Mouse (Mus musculus) regulatory T cell (primary cell): Measurements from ENCODE around the gene Fbn1.

ENCODE experiments used
- in situ Hi-C: fragments of 300-600 bp; cut with MboI, MseI; formaldehyde crosslinking; loops from one replicate; pipeline ENCODE4 v1.15.1; 2025; ENCODE audit warnings: high pct_unique_total_duplicates

Gene Fbn1

DNA sequence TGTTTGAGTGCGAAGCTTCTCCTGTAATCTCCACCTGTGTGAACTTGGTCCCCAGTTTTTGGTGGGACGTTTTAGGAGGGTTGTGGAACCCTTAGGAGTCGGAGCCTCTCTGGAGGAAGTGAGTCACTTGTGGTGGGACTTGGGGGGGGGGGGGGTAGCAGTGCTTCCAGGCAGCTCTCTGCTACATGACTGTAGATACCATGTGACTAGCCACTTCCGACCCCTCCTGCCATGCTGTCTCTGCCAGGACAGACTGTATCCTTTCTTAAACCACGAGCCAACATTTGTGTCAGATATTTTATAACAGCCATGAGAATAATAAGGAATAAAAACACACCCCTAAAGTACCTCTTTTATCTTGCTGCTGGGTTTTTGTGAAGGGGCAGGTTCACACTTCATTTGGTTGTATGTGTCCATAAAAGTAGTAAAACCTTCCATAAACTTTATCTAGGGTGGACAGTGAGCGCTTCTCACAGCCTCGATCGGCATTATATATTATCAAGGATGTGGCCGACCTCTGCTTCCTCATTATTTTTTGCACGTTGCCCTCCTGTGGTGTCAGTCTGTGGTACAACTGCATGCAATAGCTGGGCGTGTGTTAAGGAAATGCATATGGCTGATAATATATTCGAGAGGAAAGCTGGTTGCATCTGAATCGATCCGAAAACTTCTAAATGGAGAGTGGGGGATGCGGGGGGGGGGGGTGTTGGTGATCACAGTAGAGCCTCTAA is 51.6 kb downstream of the Fbn1 start:
- in situ Hi-C loops = no loop called here

DNA sequence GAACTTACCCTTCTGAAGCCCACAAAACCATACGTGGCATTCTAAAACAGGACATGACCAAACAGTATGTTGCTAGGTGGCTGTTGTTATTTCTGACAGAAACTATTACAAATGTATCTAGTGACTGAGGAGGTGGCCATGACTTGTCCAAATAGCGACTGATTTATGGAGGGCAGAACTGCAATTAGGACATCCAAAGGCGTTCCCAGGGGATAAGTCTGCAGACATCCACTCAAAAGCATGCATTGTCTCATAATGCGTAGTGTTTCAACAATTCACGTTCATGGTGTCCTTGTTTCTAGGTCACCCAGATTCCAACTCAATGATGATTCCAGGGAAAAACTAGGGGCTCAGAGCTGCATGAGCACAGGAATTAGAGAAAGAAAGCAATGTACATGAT is 53.0 kb downstream of the Fbn1 start:
- in situ Hi-C loops = no loop called here

DNA sequence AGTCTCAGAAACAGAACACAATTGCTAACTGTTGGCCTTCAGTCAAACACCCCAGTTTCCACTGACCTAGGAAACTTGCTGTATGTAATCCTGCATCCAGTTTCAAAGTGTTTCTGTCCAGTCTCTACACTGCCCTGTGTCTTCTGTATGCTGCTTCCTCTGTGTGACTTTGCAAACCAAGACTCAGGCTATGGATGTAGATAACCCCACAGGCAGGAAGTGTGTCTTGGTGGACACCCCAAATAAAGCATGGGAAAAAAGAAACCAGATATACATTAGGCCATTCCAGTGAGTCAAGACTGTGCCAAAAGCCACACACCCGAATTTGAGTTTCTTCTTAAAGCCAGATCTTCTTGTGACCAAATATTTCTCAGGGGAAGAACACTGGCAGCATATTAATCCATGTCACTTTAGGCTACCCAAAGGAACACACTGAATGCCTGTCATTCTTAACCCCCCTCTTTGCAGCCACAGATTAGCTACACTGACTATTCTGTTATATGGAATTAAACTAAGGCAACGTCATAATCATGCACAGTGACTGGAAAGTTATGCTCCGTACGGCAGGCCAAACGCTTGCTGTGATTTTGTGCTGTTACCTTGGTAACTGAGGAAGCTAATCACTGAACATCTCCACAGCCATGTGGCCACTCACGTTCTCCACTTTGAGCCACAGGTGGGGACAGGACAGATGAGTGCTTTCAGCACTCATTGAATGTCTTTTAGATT is 55.3 kb downstream of the Fbn1 start:
- in situ Hi-C loops = no loop called here

DNA sequence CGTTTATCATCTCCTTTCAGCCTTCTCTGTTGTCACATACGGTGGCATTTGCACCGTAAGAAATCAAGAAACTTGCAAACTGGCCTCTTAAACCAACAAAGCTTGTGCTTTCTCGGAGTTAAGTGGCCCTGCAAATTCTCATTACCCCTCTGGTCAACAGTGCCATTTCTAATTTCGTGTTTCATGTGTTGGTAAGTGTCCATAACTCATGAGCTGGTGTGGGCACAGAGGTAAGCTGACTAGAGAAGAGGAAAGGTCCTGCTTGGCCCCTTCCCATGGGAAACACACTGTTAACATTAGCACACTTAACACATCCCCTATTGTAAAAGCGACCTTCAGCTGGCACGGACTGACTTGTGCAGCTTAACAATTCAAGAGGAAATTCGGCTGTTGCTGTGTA is 58.4 kb downstream of the Fbn1 start:
- in situ Hi-C loops = no loop called here

DNA sequence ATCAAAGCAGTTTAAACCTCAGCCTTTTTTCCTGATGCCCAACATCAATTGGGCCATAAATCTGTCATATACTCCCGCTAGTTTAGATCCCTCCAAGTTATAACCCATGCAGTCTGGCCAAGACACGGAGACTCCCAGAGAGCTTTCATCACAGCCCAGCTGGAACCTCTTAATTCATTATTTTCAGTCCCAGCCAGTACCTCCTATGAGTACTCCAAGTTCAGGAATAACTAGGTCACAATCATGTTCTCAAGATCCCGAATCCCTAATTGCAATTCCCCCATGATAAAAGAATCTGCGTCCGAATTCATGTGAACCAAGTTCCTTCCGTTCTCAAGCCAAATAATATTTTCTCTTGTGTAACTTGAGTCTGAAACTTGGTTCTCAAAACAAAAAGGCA is 58.9 kb downstream of the Fbn1 start:
- in situ Hi-C loops = no loop called here

DNA sequence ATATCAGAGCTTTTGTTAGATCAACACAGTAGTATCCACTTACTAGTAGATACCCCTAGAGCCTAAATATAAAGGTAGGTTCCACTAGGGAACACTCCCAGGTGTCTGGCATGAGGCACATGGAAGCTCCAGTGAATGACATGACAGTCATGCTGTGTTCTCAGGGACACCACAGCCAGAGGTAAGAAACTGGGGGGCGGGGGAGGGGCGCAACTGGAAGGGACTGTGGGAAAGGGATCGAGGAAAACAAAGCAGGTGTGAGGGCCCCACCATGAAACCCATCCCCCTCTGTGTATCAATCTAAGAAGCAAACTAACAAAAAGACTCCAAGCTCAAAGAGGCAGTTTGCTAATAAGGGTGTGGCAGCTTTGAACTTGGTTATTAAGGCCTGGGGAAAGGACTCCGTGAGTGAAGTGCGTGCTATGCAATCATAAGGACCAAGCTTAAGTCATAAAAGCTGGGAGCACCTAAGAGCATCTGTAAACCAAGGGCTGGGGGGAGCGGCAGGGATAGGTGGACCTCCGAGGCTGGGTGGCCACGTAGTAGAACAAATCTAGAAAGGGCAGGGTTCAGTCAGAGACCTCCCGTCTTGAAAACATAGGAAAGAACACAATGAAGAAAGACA is 60.4 kb downstream of the Fbn1 start:
- in situ Hi-C loops = no loop called here

DNA sequence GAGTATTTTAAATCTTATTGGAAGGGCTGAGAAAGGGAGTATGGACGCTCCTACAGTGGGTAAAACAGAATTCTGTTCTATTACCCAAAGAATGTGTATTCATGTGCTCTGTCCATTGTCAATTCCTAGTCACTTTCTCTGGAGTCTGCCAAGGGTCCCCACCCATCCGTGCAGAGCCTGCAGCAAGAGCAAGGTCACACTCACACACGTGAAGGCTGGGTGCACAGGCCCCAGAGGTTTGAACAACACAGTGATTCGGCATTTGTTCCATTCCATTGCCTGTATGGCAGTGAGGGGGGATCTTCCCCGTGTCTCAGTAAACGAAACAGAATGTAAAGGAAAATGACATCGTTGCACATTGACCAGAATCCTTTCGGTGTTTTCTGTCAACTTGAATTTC is 69.4 kb downstream of the Fbn1 start:
- in situ Hi-C loops = no loop called here

DNA sequence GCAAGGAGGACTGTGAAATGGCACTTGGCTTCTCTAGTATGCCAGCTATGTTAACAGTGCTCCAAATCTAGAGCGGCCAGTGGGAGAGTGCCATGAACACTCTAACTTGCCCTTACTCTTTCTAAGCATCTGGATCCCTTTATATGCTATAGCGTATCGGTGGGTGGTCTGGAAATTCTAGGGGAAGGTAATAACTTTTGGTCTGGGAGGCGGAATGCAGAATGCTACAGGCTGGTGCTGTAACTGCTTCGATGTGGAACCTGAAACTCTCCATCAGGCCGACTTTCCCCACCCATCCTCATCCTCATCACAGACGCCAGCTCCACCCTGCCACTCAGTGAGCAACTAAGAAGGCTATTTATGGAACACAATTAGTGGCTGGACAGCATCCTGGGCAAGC is 71.6 kb downstream of the Fbn1 start:
- in situ Hi-C loops = no loop called here

DNA sequence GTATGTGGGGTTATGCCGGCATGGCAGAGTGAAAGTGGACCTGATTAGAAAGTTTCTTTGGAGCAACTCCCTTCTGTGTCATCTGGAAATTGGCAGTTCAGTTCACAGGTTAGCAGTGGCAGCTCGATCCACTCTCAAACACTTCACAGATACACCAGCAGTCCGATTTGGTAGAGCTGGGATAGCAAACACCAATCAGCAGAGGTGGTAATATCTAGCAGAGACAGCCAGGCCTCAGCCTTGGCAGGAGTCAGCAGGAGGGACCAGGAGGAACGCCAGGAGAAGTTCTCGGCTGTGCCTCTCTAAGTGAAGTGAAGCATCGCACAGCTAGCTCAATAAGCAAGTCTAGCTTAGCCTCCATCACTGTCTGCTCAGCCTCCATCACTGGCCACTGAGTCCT is 74.3 kb downstream of the Fbn1 start:
- in situ Hi-C loops = no loop called here

DNA sequence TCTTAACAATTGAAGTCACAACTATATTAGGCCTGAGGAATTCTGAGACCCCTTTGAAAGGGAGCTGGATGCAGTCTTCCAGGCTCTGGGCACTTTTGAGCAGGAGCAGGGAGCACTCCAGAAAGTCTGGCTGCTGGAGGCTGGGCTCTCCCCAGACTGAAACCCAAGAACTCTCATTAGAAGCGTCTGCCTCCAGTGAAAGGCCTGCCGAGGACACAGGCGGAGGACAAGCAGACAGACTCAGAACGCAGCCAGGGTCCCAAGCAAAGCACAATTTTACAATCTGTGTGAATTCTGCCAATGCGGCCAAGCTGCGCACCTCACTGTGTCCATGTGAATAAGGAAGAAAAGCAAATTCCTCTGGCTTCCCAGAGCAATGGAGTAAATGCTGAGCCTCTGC is 76.3 kb downstream of the Fbn1 start:
- in situ Hi-C loops = no loop called here

DNA sequence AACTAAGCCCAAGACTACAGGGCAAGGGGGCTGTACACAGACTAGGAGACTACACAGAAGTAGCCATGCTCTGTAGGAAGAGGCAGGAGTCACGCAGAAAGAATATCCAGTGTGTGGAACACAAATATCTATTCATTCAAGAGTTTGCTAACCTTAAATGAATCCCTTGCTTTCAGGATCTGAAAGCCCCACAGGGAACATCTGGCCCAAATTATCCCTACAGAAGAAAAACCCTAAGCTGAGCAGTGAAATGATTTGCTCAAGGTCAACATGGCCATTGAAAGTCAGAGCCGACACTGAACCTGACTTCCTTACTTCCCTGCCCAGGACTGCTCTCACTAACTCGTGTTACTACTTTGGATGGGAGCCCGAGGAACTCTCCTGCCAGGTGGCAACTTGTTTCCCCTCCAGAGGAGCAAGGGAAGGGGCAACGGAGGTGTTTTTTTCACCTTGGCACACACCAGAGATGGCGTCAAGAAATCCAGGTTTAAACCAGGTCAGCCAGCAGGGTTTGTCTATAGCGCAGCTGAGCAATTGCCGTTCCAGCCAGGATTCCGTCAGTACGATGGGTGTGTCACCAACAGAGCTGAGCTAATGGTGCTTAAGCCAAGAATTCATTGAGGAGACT is 78.9 kb downstream of the Fbn1 start:
- in situ Hi-C loops = no loop called here

DNA sequence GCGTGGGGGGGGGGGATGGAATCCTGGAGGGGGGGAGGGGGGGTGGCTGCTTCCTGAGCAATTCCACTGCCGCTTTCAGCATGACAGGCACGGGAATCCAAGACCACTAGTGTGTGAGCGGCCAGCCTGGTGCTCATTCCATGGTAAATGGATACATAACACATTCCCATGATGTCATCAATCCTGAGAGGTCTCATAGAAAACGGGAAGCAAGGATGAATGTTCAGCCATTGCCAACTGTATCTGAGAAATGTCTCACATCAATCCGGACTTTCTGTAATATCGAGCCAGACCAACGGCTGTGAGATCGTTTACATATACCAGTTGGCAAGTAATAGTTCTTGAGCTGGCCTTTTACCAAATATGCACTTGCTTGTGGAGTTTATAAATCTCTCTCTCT is 87.2 kb downstream of the Fbn1 start:
- in situ Hi-C loops = no loop called here

DNA sequence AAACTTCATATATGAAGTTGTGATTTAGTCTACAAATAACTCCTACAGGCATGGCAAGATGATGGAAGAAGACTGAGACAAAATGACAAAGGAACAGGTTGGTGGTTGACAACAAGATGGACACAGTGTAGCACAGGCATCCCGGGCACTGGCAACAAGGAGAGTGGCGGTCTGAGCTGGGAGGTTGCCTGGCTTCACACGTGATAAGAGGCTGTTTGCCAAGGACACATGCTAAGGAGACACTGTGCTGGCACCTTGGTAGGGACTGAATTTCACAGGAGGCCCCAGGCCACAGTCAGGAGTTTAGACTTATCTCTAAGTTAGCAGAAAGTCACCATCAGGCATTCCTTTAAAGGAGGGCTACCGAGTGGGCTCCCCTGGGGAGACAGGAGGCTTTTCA is 88.1 kb downstream of the Fbn1 start:
- in situ Hi-C loops = no loop called here

DNA sequence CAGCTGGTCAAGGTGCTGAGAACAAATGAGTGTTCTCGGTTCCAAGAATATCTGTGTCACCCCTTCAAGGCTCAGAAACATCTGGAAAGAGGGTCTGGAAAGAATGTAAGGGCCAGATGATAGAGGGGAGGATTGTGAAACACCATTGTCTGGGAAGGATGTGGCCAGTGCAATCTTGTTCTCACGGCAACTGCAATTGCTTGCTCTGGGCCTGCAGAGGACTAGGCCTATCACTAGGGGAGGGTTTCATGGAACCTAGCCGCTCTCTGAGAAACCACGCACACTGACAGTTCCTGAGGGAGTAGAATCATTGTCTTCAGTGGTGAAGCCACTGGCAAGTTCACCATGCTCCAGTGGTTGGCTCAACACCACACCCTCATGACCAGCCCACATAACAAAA is 89.2 kb downstream of the Fbn1 start:
- in situ Hi-C loops = no loop called here

DNA sequence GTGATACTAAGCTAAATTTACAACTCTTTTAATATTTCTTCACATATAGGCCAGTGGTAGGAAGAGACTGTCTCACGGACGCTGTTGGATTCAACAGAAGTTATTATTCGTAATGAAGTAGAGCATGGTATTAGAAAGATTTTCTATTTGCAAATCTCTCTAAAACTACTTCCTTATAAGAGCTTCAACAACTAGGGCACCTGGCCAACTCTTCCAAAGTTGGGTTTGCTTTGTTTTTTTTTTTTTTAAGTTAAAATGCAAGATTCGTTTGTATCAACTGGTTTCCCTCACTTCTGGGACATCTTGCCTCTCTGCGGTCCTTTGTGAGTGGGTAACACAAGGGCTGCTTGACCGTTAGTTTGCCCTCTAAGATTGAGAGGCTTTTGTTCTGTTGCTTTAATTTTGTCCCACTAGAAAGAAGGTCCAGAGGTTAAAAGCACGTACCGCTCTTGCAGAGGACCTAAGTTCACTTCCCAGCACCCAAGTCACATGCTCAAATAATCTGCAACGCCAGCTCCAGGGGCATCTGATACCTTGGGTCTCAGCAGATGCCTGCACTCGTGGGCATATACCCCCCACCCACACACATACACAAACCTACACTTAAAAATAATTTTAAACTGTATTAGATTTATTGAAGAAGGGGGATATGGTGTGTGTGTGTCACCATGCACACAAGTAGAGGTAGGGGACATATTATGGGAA is 91.1 kb downstream of the Fbn1 start:
- in situ Hi-C loops = no loop called here

DNA sequence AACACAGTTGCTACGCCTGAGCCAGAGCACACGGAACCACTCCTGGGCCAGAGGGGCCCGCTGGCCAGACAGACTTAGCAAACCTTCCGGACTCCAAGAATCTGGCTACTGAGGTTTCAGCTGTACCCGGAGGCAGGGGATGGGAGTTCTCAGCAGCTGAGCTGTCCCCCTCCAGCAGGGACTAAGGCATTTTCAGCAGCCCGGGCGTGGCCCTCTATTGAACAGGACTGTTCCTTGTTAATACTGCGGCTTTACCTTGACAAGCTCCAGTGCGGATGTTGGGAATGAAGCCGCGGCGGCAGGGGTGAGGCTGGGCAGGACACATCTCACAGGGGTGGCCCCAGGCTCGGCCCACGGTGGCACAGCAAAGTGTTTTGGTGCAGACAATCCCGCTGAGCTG is 95.4 kb downstream of the Fbn1 start:
- in situ Hi-C loops = no loop called here

DNA sequence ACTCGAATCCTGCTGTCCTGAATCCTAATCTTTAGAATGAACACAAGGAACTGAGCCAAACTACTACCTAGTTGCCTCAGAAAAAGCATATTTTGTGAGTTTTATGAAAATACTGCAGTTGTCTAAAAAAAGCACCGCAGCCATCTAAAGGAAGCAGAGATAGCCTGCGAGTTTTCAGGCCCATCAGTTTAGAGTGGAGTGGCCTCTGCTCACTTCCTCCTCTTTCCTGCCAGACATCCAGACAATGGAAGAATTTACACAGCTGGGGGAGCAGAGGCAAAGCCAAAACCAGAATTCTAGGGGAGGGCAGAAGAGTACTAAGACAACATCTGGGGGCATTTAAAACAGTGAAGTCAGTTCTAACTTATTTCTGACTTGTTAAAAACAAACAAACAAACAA is 96.0 kb downstream of the Fbn1 start:
- in situ Hi-C loops = no loop called here

DNA sequence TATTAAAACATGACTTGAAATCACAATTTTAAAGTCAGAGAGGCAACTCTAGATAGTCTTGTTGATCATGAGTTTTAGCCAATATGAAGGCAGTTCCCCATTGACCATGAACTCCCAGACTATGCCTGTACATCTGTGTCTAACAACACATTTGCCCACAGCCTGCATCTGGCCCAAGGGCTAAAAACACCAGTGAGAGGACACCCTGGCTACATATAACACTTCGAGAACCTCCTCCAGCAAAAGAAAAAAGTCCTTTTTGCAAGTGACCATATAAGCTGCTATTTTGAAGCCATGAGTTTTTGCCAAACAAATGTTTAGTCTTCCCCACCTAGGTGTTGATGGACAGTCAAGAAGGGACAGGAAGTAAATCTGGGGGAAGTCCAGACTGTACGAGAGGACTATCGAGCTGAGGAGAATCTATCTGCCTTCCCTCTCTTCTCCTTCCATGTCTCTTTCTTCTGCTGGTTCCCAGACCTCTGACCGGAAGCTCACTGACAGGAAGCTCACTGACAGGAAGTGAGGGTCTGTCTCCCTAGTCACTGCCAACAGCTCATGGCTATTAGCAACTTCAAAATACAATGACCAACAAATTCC is 103.2 kb downstream of the Fbn1 start:
- in situ Hi-C loops = no loop called here

DNA sequence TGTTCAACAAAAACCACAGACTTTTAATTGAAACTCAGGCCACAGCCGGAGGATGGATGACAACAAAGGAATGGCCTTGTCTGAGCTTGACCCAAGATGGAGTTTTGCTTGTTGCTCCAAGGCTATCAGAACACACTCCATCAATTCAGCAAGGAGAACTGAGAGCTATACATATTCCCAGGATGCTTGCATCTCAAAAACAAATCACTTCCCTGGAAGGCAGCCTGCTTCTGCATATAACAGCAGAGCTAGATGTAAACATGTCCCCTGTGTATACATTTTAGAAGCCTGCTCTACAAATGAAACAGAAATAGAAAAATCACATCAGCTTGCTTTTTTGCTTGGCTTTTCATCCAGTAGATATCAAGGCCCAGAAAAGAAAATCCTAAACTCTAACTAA is 105.5 kb downstream of the Fbn1 start:
- in situ Hi-C loops = no loop called here

DNA sequence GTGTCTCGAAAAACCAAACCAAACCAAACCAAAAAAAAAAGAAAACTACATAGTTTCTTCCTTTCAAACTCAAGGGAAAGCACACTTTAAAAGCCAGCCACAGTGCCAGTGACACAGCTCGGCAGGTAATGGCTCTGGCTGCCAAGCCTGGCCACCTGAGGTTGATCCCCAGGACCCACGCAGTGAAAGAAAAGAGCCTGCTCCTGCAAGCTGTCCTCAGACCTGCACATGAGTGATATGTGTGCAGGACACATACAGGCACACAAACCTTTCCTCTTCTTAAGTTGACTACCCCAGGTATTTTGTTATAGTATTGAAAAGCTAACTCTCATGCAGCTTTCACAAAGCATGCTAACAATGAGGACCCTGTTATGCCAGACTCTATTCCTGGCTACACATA is 107.7 kb downstream of the Fbn1 start:
- in situ Hi-C loops = no loop called here

DNA sequence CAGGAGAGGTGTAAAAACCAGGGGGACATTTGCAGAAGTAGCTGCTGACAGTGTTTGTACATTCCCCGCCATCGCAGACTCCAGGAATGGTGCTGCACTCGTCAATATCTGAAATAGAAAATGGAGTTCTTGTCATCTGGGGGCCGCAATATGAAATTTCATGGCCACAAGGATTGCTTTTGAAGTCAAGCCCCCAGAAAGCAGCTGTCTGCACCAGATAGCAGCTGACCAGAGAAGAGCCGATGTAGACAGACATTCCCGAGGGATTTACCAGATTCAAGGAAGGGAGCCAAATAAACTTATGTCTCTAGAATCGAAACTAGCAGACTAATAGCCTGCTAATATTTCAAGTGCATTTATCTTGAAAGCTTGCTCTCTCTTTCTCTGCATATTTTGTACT is 110.0 kb downstream of the Fbn1 start:
- in situ Hi-C loops = no loop called here
